Mouse (Mus musculus) lung, adult 2 months (tissue): ENCODE measurements at regions not wholly inside any gene's neighbourhood (a gene's known extent, or its start where the extent isn't known, plus 50 kb on each side); places are given as distances from the start of the nearest gene placed in this dataset.

ENCODE experiments used
- DNase-seq: peaks from one replicate; pipeline ENCODE4 v3.0.0; 2022
- H3K4me1 ChIP-seq: fragments of 200-500 bp; 2 replicates; pipeline ENCODE4 v1.6.1; 2011; ENCODE audit warnings: low read length; ENCODE audit not compliant: control insufficient read depth, insufficient read depth
- H3K4me3 ChIP-seq: fragments of 200-500 bp; replicated peaks from 2 replicates; pipeline ENCODE3; 2011; ENCODE audit warnings: low read depth, mild to moderate bottlenecking, control low read depth, low read length; ENCODE audit errors: extremely low read depth
- CTCF ChIP-seq: fragments of 200-500 bp; IDR thresholded peaks from 2 replicates; pipeline ENCODE4 v1.5.1; 2011; ENCODE audit warnings: mild to moderate bottlenecking, low read length, control low read depth; ENCODE audit not compliant: insufficient read depth
- POLR2A ChIP-seq: fragments of 200-500 bp; IDR thresholded peaks from 2 replicates; pipeline ENCODE4 v1.6.1; 2011; ENCODE audit warnings: low read depth, mild to moderate bottlenecking, control low read depth, low read length, borderline replicate concordance; ENCODE audit errors: extremely low read depth
- WGBS: fragments of 180-500 bp; shearing (Covaris S2); methylation state at CpG from one replicate; pipeline ENCODE4 v1.1.7; 2018; 5-methylcytosine and 5-hydroxymethylcytosine counted together

GRCm38 (mm10) chr9:43945997-43946649, 97.1 kb upstream of the Thy1 start:
- no peak for TF ChIP-seq POLR2A
- TF ChIP-seq CTCF: no peak
- 86% methylated on average over 13 of the region's 13 CpGs for WGBS
- DNase-seq: no peak
- no peak overlapping the region for H3K4me3 ChIP-seq
- H3K4me1 ChIP-seq: no peaks in the 10 kb centered on the region

- TF ChIP-seq POLR2A (no peak), CTCF (no peak)
- no peak overlapping the region for H3K4me3 ChIP-seq
- 70% methylated on average over 5 of the region's 5 CpGs for WGBS
- no peaks in the 10 kb centered on the region for H3K4me1 ChIP-seq
- no peak for DNase-seq
Observed at GRCm38 (mm10) chr9:43947089-43947488, 96.1 kb upstream of the Thy1 start.

GRCm38 (mm10) chr9:43947490-43948150, 95.6 kb upstream of the Thy1 start:
- Histone ChIP-seq H3K4me3 (no peak overlapping the region), H3K4me1 (no peaks in the 10 kb centered on the region)
- 48% methylated on average over 11 of the region's 11 CpGs for WGBS
- no peak for DNase-seq
- TF ChIP-seq CTCF: no peak
- no peak for TF ChIP-seq POLR2A

GRCm38 (mm10) chr9:43953128-43953527, 90.1 kb upstream of the Thy1 start:
- no peak overlapping the region for H3K4me3 ChIP-seq
- H3K4me1 ChIP-seq: no peaks in the 10 kb centered on the region
- TF ChIP-seq CTCF (no peak), POLR2A (no peak)
- DNase-seq: no peak
- WGBS: 30% methylated on average over 7 of the region's 7 CpGs

GRCm38 (mm10) chr9:43959541-43959940, 83.6 kb upstream of the Thy1 start:
- DNase-seq: no peak
- WGBS: 29% methylated on average over 9 of the region's 9 CpGs
- Histone ChIP-seq H3K4me1 (no peaks in the 10 kb centered on the region), H3K4me3 (no peak overlapping the region)
- TF ChIP-seq CTCF (no peak), POLR2A (no peak)

GRCm38 (mm10) chr9:43961431-43961830, 81.8 kb upstream of the Thy1 start:
- DNase-seq: no peak
- H3K4me1 ChIP-seq: no peaks in the 10 kb centered on the region
- no peak overlapping the region for H3K4me3 ChIP-seq
- WGBS: 65% methylated on average over 12 of the region's 12 CpGs
- TF ChIP-seq CTCF (no peak), POLR2A (no peak)

- TF ChIP-seq POLR2A (no peak), CTCF (no peak)
- whole genome bisulfite sequencing: 45% methylated on average over 4 of the region's 4 CpGs
- DNase-seq: no peak
- Histone ChIP-seq H3K4me1 (no peaks in the 10 kb centered on the region), H3K4me3 (no peak overlapping the region)
Observed at GRCm38 (mm10) chr9:43965171-43965570, 78.0 kb upstream of the Thy1 start.

GRCm38 (mm10) chr9:43965811-43966210, 77.4 kb upstream of the Thy1 start:
- DNase-seq: no peak
- no peak overlapping the region for H3K4me3 ChIP-seq
- H3K4me1 ChIP-seq: no peaks in the 10 kb centered on the region
- WGBS: 74% methylated on average over 5 of the region's 5 CpGs
- TF ChIP-seq POLR2A: no peak
- no peak for TF ChIP-seq CTCF

- DNase-seq: no peak
- WGBS: 49% methylated on average over 9 of the region's 9 CpGs
- H3K4me3 ChIP-seq: no peak overlapping the region
- no peaks in the 10 kb centered on the region for H3K4me1 ChIP-seq
- TF ChIP-seq CTCF (no peak), POLR2A (no peak)
Observed at GRCm38 (mm10) chr9:43970043-43970795, 73.0 kb upstream of the Thy1 start.
